Mouse (Mus musculus): ENCODE data around the gene Cabin1.

GRCm38 (mm10) chr10:75625920-75626319, 138.2 kb downstream of the Cabin1 start:
- no peak for TF ChIP-seq CTCF (IDR thresholded peaks at IDR 0.05; ENCODE audit: borderline replicate concordance, extremely low read depth, insufficient read depth, insufficient read length)
- no peak for TF ChIP-seq POLR2A (IDR thresholded peaks at IDR 0.05; ENCODE audit: borderline replicate concordance, extremely low read depth, insufficient read depth, insufficient read length, poor library complexity, severe bottlenecking)

All from brain, embryonic 14.5 days (tissue).